In genomic region chr17:17234329-17235185, GRCm38 (mm10) we compare ENCODE assay signal across 8 mouse cellular contexts.
DNase-seq lines count a peak whose midpoint lies in the region; ATAC-seq and TF ChIP-seq lines count a peak whose summit lies in the region.
"Not testable (repeated sequence)": the region's sequence is repeated elsewhere in the genome, so short reads cannot be mapped to it uniquely, and the experiment has no call there.

No protein-coding gene starts in this region.

- DNase-seq in 3134 (ENCODE audit: extremely low read depth, insufficient read length, low spot score), result peak; percentile 81
- peak; percentile 88 to 91 for DNase-seq in adrenal gland, postnatal 36 days
- peak; percentile 97 for DNase-seq in heart, adult 18-20 months
- DNase-seq in kidney, adult 2 months, result peak; percentile 98
- peak; percentile 87 for DNase-seq in spleen, adult 2 months (ENCODE audit: low read depth in 1 of 2, low spot score in 2 of 2)

- TF ChIP-seq POLR2A in kidney, adult 2 months (IDR thresholded peaks at IDR 0.05; ENCODE audit: low read depth, low read length), result not testable (repeated sequence)
- TF ChIP-seq POLR2A in spleen, adult 2 months (IDR thresholded peaks at IDR 0.05; ENCODE audit: low read depth, low read length), result peak; percentile 16; the same call in 1 of the 2 replicates

- not testable (repeated sequence) for H3K36me3 ChIP-seq in embryonic facial prominence, embryonic 13.5 days; kidney, adult 2 months (ENCODE audit: control insufficient read depth, insufficient read depth, low read length); limb, embryonic 12.5 days; midbrain, embryonic 15.5 days (replicated peaks); spleen, adult 2 months (ENCODE audit: control insufficient read depth, insufficient read depth, low read length)

- H3K27ac ChIP-seq in embryonic facial prominence, embryonic 13.5 days, result not testable (repeated sequence)
- H3K27ac ChIP-seq in kidney, adult 2 months (ENCODE audit: insufficient read depth, low read depth, low read length), result peak overlapping the region; percentile 82
- H3K27ac ChIP-seq in limb, embryonic 12.5 days, result 0 out of 2 replicates have a peak overlapping the region, but pooled peaks have one; percentile 45
- peak overlapping the region; percentile 69 for H3K27ac ChIP-seq in midbrain, embryonic 15.5 days
- H3K27ac ChIP-seq in spleen, adult 2 months (ENCODE audit: insufficient read depth, low read length), result peak overlapping the region; percentile 88

- H3K9me3 ChIP-seq in embryonic facial prominence, embryonic 13.5 days; limb, embryonic 12.5 days; midbrain, embryonic 15.5 days: not testable (repeated sequence)

- not testable (repeated sequence) for H3K4me1 ChIP-seq in embryonic facial prominence, embryonic 13.5 days; kidney, adult 2 months (ENCODE audit: control insufficient read depth, insufficient read depth, low read length); limb, embryonic 12.5 days (replicated peaks); midbrain, embryonic 15.5 days; spleen, adult 2 months (ENCODE audit: control insufficient read depth, insufficient read depth, insufficient read length)

- peak overlapping the region; percentile 73 for H3K9ac ChIP-seq in embryonic facial prominence, embryonic 13.5 days
- H3K9ac ChIP-seq in limb, embryonic 12.5 days (replicated peaks), result peak overlapping the region; percentile 52
- peak overlapping the region; percentile 52 for H3K9ac ChIP-seq in midbrain, embryonic 15.5 days

- TF ChIP-seq CTCF in kidney, adult 2 months (conservative IDR thresholded peaks at IDR 0.05; ENCODE audit: insufficient read depth, insufficient read length, low read depth, low read length); spleen, adult 2 months (IDR thresholded peaks at IDR 0.05; ENCODE audit: extremely low read depth, insufficient read depth, insufficient read length, insufficient replicate concordance): not testable (repeated sequence)

- H3K27me3 ChIP-seq in embryonic facial prominence, embryonic 13.5 days; kidney, adult 2 months (replicated peaks; ENCODE audit: control insufficient read depth, insufficient read depth, low read length); limb, embryonic 12.5 days; midbrain, embryonic 15.5 days (replicated peaks); spleen, adult 2 months (ENCODE audit: control insufficient read depth, insufficient read depth, low read length): not testable (repeated sequence)

- under 1% methylated on average over 22 of the region's 22 CpGs for WGBS in embryonic facial prominence, embryonic 13.5 days
- WGBS in kidney, adult 2 months, result under 1% methylated on average over 22 of the region's 22 CpGs
- WGBS in limb, embryonic 12.5 days, result under 1% methylated on average over 22 of the region's 22 CpGs
- WGBS in midbrain, embryonic 15.5 days, result under 1% methylated on average over 22 of the region's 22 CpGs
- under 1% methylated on average over 22 of the region's 22 CpGs for WGBS in spleen, adult 2 months

- H3K4me2 ChIP-seq in embryonic facial prominence, embryonic 13.5 days, result peak overlapping the region; percentile 60
- H3K4me2 ChIP-seq in limb, embryonic 12.5 days, result peak overlapping the region; percentile 61
- peak overlapping the region; percentile 55 for H3K4me2 ChIP-seq in midbrain, embryonic 15.5 days

- peak; percentile 97 for ATAC-seq in embryonic facial prominence, embryonic 13.5 days (ENCODE audit: insufficient number of reproducible peaks, insufficient read depth, low FRiP score, low TSS enrichment, low read depth)
- peak; percentile 99 for ATAC-seq in limb, embryonic 12.5 days (ENCODE audit: insufficient number of reproducible peaks, insufficient read depth, low FRiP score, low TSS enrichment, low read depth)
- peak; percentile 100 for ATAC-seq in midbrain, embryonic 15.5 days (replicated peaks)

- peak overlapping the region; percentile 56 for H3K4me3 ChIP-seq in embryonic facial prominence, embryonic 13.5 days
- H3K4me3 ChIP-seq in kidney, adult 2 months (ENCODE audit: insufficient read depth, low read depth, low read length), result peak overlapping the region; percentile 71
- peak overlapping the region; percentile 56 for H3K4me3 ChIP-seq in limb, embryonic 12.5 days (replicated peaks)
- H3K4me3 ChIP-seq in midbrain, embryonic 15.5 days, result peak overlapping the region; percentile 42
- H3K4me3 ChIP-seq in spleen, adult 2 months (ENCODE audit: extremely low read depth, insufficient read depth, insufficient read length), result peak overlapping the region; percentile 60
